Mouse (Mus musculus): ENCODE data around the gene Mpzl2. TPM values are rescaled to one million over a fixed set of nuclear protein-coding genes. Genes with fewer than 3 reads are reported as not detected.

The Mpzl2 gene
- polyA plus RNA-seq, 1 experiment from 2014 or later = 1.5 TPM

GRCm38 (mm10) chr9:45058304-45058940 lies 18.8 kb downstream of the Mpzl2 start:
- no peak overlapping the region for H3K4me3 ChIP-seq
- H3K9me3 ChIP-seq = no peaks in the 10 kb centered on the region
- H3K4me2 ChIP-seq = no peak overlapping the region
- no peak overlapping the region for H3K27ac ChIP-seq (replicated peaks)
- no peak for ATAC-seq (ENCODE audit: extremely low read depth, insufficient number of reproducible peaks, low FRiP score, low TSS enrichment)
- H3K27me3 ChIP-seq (replicated peaks) = peaks cover 72% of the 10 kb centered on the region
- no peaks in the 10 kb centered on the region for H3K4me1 ChIP-seq
- WGBS = 37% methylated on average over 5 of the region's 5 CpGs
- H3K36me3 ChIP-seq = no peaks in the 10 kb centered on the region
- H3K9ac ChIP-seq = no peak overlapping the region

GRCm38 (mm10) chr9:45060151-45060550 lies 20.6 kb downstream of the Mpzl2 start:
- no peaks in the 10 kb centered on the region for H3K4me1 ChIP-seq
- no peak for ATAC-seq (ENCODE audit: extremely low read depth, insufficient number of reproducible peaks, low FRiP score, low TSS enrichment)
- WGBS = 41% methylated on average over 7 of the region's 7 CpGs

GRCm38 (mm10) chr9:45062677-45063076 lies 23.1 kb downstream of the Mpzl2 start:
- H3K4me2 ChIP-seq = no peak overlapping the region

More at GRCm38 (mm10) chr9:45060151-45060550, 20.6 kb downstream of the Mpzl2 start:
- H3K27ac ChIP-seq (replicated peaks) = no peak overlapping the region
- no peaks in the 10 kb centered on the region for H3K36me3 ChIP-seq
- no peak overlapping the region for H3K4me2 ChIP-seq
- H3K9me3 ChIP-seq = no peaks in the 10 kb centered on the region
- H3K27me3 ChIP-seq (replicated peaks) = peaks cover 60% of the 10 kb centered on the region
- H3K4me3 ChIP-seq = no peak overlapping the region
- no peak overlapping the region for H3K9ac ChIP-seq

GRCm38 (mm10) chr9:45064421-45064820 lies 24.8 kb downstream of the Mpzl2 start:
- no peak overlapping the region for H3K4me2 ChIP-seq
- no peak overlapping the region for H3K27ac ChIP-seq (replicated peaks)

More at GRCm38 (mm10) chr9:45062677-45063076, 23.1 kb downstream of the Mpzl2 start:
- no peaks in the 10 kb centered on the region for H3K36me3 ChIP-seq
- no peaks in the 10 kb centered on the region for H3K9me3 ChIP-seq
- peaks cover 43% of the 10 kb centered on the region for H3K27me3 ChIP-seq (replicated peaks)
- no peak overlapping the region for H3K27ac ChIP-seq (replicated peaks)
- no peaks in the 10 kb centered on the region for H3K4me1 ChIP-seq
- 45% methylated on average over 3 of the region's 3 CpGs for WGBS
- no peak for ATAC-seq (ENCODE audit: extremely low read depth, insufficient number of reproducible peaks, low FRiP score, low TSS enrichment)
- H3K4me3 ChIP-seq = no peak overlapping the region
- no peak overlapping the region for H3K9ac ChIP-seq

GRCm38 (mm10) chr9:45066735-45067134 lies 27.1 kb downstream of the Mpzl2 start:
- Histone ChIP-seq H3K4me2 (no peak overlapping the region), H3K9ac (no peak overlapping the region), H3K27ac (replicated peaks) (no peak overlapping the region), H3K27me3 (replicated peaks) (peaks cover 4% of the 10 kb centered on the region), H3K4me3 (no peak overlapping the region), H3K9me3 (no peaks in the 10 kb centered on the region), H3K4me1 (no peaks in the 10 kb centered on the region), H3K36me3 (no peaks in the 10 kb centered on the region)
- no peak for ATAC-seq (ENCODE audit: extremely low read depth, insufficient number of reproducible peaks, low FRiP score, low TSS enrichment)
- WGBS = 69% methylated on average over 4 of the region's 4 CpGs

More at GRCm38 (mm10) chr9:45064421-45064820, 24.8 kb downstream of the Mpzl2 start:
- Histone ChIP-seq H3K9me3 (no peaks in the 10 kb centered on the region), H3K4me1 (no peaks in the 10 kb centered on the region), H3K4me3 (no peak overlapping the region), H3K27me3 (replicated peaks) (peaks cover 25% of the 10 kb centered on the region), H3K9ac (no peak overlapping the region), H3K36me3 (no peaks in the 10 kb centered on the region)
- no peak for ATAC-seq (ENCODE audit: extremely low read depth, insufficient number of reproducible peaks, low FRiP score, low TSS enrichment)
- 66% methylated on average over 6 of the region's 6 CpGs for WGBS

GRCm38 (mm10) chr9:45071800-45072199 lies 32.2 kb downstream of the Mpzl2 start:
- Histone ChIP-seq H3K9ac (no peak overlapping the region), H3K9me3 (no peaks in the 10 kb centered on the region), H3K4me3 (no peak overlapping the region), H3K27me3 (replicated peaks) (peaks cover 4% of the 10 kb centered on the region; the same call in 1 of the 2 replicates), H3K36me3 (no peaks in the 10 kb centered on the region), H3K4me2 (no peak overlapping the region), H3K27ac (replicated peaks) (no peak overlapping the region), H3K4me1 (no peaks in the 10 kb centered on the region)
- no peak for ATAC-seq (ENCODE audit: extremely low read depth, insufficient number of reproducible peaks, low FRiP score, low TSS enrichment)
- WGBS = 25% methylated on average over 3 of the region's 3 CpGs

GRCm38 (mm10) chr9:45077859-45078258 lies 38.3 kb downstream of the Mpzl2 start:
- Histone ChIP-seq H3K9me3 (no peaks in the 10 kb centered on the region), H3K36me3 (no peaks in the 10 kb centered on the region), H3K27ac (replicated peaks) (no peak overlapping the region), H3K9ac (no peak overlapping the region), H3K4me3 (no peak overlapping the region), H3K27me3 (replicated peaks) (peaks cover 37% of the 10 kb centered on the region), H3K4me2 (no peak overlapping the region), H3K4me1 (no peaks in the 10 kb centered on the region)
- ATAC-seq (ENCODE audit: extremely low read depth, insufficient number of reproducible peaks, low FRiP score, low TSS enrichment) = no peak
- 48% methylated on average over 3 of the region's 3 CpGs for WGBS

GRCm38 (mm10) chr9:45079011-45079410 lies 39.4 kb downstream of the Mpzl2 start, which contains the start of gene Jaml:
Gene Jaml, plus strand, starts transcription at chr9:45079183.
- Histone ChIP-seq H3K9me3 (no peaks in the 10 kb centered on the region), H3K9ac (no peak within 1 kb of the TSS), H3K36me3 (no peaks in the 10 kb centered on the region), H3K27ac (replicated peaks) (no peak within 1 kb of the TSS), H3K27me3 (replicated peaks) (peaks cover 38% of the 10 kb centered on the region), H3K4me3 (no peak within 1 kb of the TSS), H3K4me1 (no peaks in the 10 kb centered on the region), H3K4me2 (no peak within 1 kb of the TSS)
- WGBS = 76% methylated on average over 5 of the region's 5 CpGs
- no peak for ATAC-seq (ENCODE audit: extremely low read depth, insufficient number of reproducible peaks, low FRiP score, low TSS enrichment)

- Histone ChIP-seq H3K9ac (no peak overlapping the region), H3K27ac (replicated peaks) (no peak overlapping the region), H3K9me3 (no peaks in the 10 kb centered on the region), H3K4me2 (no peak overlapping the region), H3K4me3 (no peak overlapping the region), H3K36me3 (no peaks in the 10 kb centered on the region), H3K27me3 (replicated peaks) (peaks cover 49% of the 10 kb centered on the region), H3K4me1 (no peaks in the 10 kb centered on the region)
- ATAC-seq (ENCODE audit: extremely low read depth, insufficient number of reproducible peaks, low FRiP score, low TSS enrichment) = no peak
- 80% methylated on average over 3 of the region's 3 CpGs for WGBS
Measured at GRCm38 (mm10) chr9:45083132-45083531, 43.5 kb downstream of the Mpzl2 start.

- H3K4me1 ChIP-seq = no peaks in the 10 kb centered on the region
- no peak overlapping the region for H3K4me3 ChIP-seq
- H3K36me3 ChIP-seq = no peaks in the 10 kb centered on the region
- H3K9me3 ChIP-seq = no peaks in the 10 kb centered on the region
- WGBS = 58% methylated on average over 5 of the region's 5 CpGs
- H3K4me2 ChIP-seq = no peak overlapping the region
- no peak for ATAC-seq (ENCODE audit: extremely low read depth, insufficient number of reproducible peaks, low FRiP score, low TSS enrichment)
- no peak overlapping the region for H3K9ac ChIP-seq
- H3K27me3 ChIP-seq (replicated peaks) = peaks cover 47% of the 10 kb centered on the region
- no peak overlapping the region for H3K27ac ChIP-seq (replicated peaks)
Measured at GRCm38 (mm10) chr9:45084556-45084955, 45.0 kb downstream of the Mpzl2 start.

- peaks cover 43% of the 10 kb centered on the region for H3K27me3 ChIP-seq (replicated peaks)
- H3K36me3 ChIP-seq = no peaks in the 10 kb centered on the region
- 70% methylated on average over 12 of the region's 12 CpGs for WGBS
- no peaks in the 10 kb centered on the region for H3K9me3 ChIP-seq
- no peak overlapping the region for H3K4me2 ChIP-seq
- no peaks in the 10 kb centered on the region for H3K4me1 ChIP-seq
- no peak overlapping the region for H3K27ac ChIP-seq (replicated peaks)
- H3K4me3 ChIP-seq = no peak overlapping the region
- H3K9ac ChIP-seq = no peak overlapping the region
- no peak for ATAC-seq (ENCODE audit: extremely low read depth, insufficient number of reproducible peaks, low FRiP score, low TSS enrichment)
Measured at GRCm38 (mm10) chr9:45085741-45086690, 46.4 kb downstream of the Mpzl2 start.

Measured in heart, embryonic 13.5 days (tissue).